Mouse (Mus musculus): ENCODE data around the gene Gm36864. TPM values are rescaled to one million over a fixed set of nuclear protein-coding genes. Genes with fewer than 3 reads are reported as not detected.

The Gm36864 gene
- total and polyA plus RNA-seq, 2 experiments from 2014 or later, result not detected

GRCm38 (mm10) chr7:44291418-44291817, 55.4 kb downstream of the Gm36864 start:
- WGBS, result 44% methylated on average over 4 of the region's 4 CpGs
- Histone ChIP-seq H3K9ac (replicated peaks; ENCODE audit: low read depth, low read length) (no peak overlapping the region), H3K36me3 (replicated peaks; ENCODE audit: control insufficient read depth, insufficient read depth, low read length) (no peaks in the 10 kb centered on the region), H3K4me2 (ENCODE audit: low read depth, low read length) (no peak overlapping the region), H3K9me3 (replicated peaks; ENCODE audit: control insufficient read depth, low read length) (no peaks in the 10 kb centered on the region), H3K4me3 (ENCODE audit: low read depth, low read length) (no peak overlapping the region), H3K27me3 (ENCODE audit: control insufficient read depth, insufficient read depth, low read length) (no peaks in the 10 kb centered on the region), H3K4me1 (ENCODE audit: control insufficient read depth, insufficient read depth) (no peaks in the 10 kb centered on the region), H3K27ac (ENCODE audit: low read depth) (no peak overlapping the region)
- ATAC-seq (ENCODE audit: insufficient read depth, low read depth) (no peak), DNase-seq (ENCODE audit: low spot score) (no peak)
- TF ChIP-seq EP300 (IDR thresholded peaks at IDR 0.05; ENCODE audit: low read depth) (no peak), CTCF (IDR thresholded peaks at IDR 0.05; ENCODE audit: low read depth) (no peak)

Other genes with a start within 250 kb of the Gm36864 start
- not detected in 2 replicates for gene Klk1b11, start 240.3 kb upstream of the Gm36864 start, total RNA-seq (2014; rRNA removed; ENCODE audit: low replicate concordance)
- not detected in 2 replicates for gene Klk1b11, start 240.3 kb upstream of the Gm36864 start, polyA plus RNA-seq (2015; fragmentation: Nextera tagmentation; extraction: Ambion mirVana)
- not detected in 2 replicates for gene Klk1b26, start 224.0 kb upstream of the Gm36864 start, total RNA-seq (2014; rRNA removed; ENCODE audit: low replicate concordance)
- gene Klk1b26, start 224.0 kb upstream of the Gm36864 start, polyA plus RNA-seq (2015; fragmentation: Nextera tagmentation; extraction: Ambion mirVana), result not detected in 2 replicates
- not detected in 2 replicates for gene Klk1b27, start 183.9 kb upstream of the Gm36864 start, total RNA-seq (2014; rRNA removed; ENCODE audit: low replicate concordance)
- gene Klk1b27, start 183.9 kb upstream of the Gm36864 start, polyA plus RNA-seq (2015; fragmentation: Nextera tagmentation; extraction: Ambion mirVana), result not detected in 2 replicates
- gene Klk1b21, start 133.8 kb upstream of the Gm36864 start, total RNA-seq (2014; rRNA removed; ENCODE audit: low replicate concordance), result not detected in 2 replicates
- not detected in 2 replicates for gene Klk1b21, start 133.8 kb upstream of the Gm36864 start, polyA plus RNA-seq (2015; fragmentation: Nextera tagmentation; extraction: Ambion mirVana)
- not detected in 2 replicates for gene Klk1b22, start 123.5 kb upstream of the Gm36864 start, total RNA-seq (2014; rRNA removed; ENCODE audit: low replicate concordance)
- gene Klk1b22, start 123.5 kb upstream of the Gm36864 start, polyA plus RNA-seq (2015; fragmentation: Nextera tagmentation; extraction: Ambion mirVana), result not detected in 2 replicates
- gene Klk1b16, start 99.4 kb upstream of the Gm36864 start, total RNA-seq (2014; rRNA removed; ENCODE audit: low replicate concordance), result not detected in 2 replicates
- gene Klk1b16, start 99.4 kb upstream of the Gm36864 start, polyA plus RNA-seq (2015; fragmentation: Nextera tagmentation; extraction: Ambion mirVana), result not detected in 2 replicates
- gene Klk1b24, start 47.9 kb upstream of the Gm36864 start, total RNA-seq (2014; rRNA removed; ENCODE audit: low replicate concordance), result not detected in 2 replicates
- gene Klk1b24, start 47.9 kb upstream of the Gm36864 start, polyA plus RNA-seq (2015; fragmentation: Nextera tagmentation; extraction: Ambion mirVana), result not detected in 2 replicates
- gene Klk1b3, start 38.0 kb upstream of the Gm36864 start, total RNA-seq (2014; rRNA removed; ENCODE audit: low replicate concordance), result not detected in 2 replicates
- not detected in 2 replicates for gene Klk1b3, start 38.0 kb upstream of the Gm36864 start, polyA plus RNA-seq (2015; fragmentation: Nextera tagmentation; extraction: Ambion mirVana)
- not detected in 2 replicates for gene Klk1b4, start 28.7 kb upstream of the Gm36864 start, total RNA-seq (2014; rRNA removed; ENCODE audit: low replicate concordance)
- not detected in 2 replicates for gene Klk1b4, start 28.7 kb upstream of the Gm36864 start, polyA plus RNA-seq (2015; fragmentation: Nextera tagmentation; extraction: Ambion mirVana)
- gene Klk1b5, start 20.2 kb upstream of the Gm36864 start, total RNA-seq (2014; rRNA removed; ENCODE audit: low replicate concordance), result not detected in 2 replicates
- gene Klk1b5, start 20.2 kb upstream of the Gm36864 start, polyA plus RNA-seq (2015; fragmentation: Nextera tagmentation; extraction: Ambion mirVana), result not detected in 2 replicates
- not detected in 2 replicates for gene Klk1, start 10.8 kb upstream of the Gm36864 start, total RNA-seq (2014; rRNA removed; ENCODE audit: low replicate concordance)
- 0.16 TPM in 1 of 2 replicates, not detected in the other for gene Klk1, start 10.8 kb upstream of the Gm36864 start, polyA plus RNA-seq (2015; fragmentation: Nextera tagmentation; extraction: Ambion mirVana)
- 0.15 and 0.31 TPM in 2 replicates for gene 1700028J19Rik, start 10.5 kb downstream of the Gm36864 start, total RNA-seq (2014; rRNA removed; ENCODE audit: low replicate concordance)
- 1.2 and 1.3 TPM in 2 replicates for gene 1700028J19Rik, start 10.5 kb downstream of the Gm36864 start, polyA plus RNA-seq (2015; fragmentation: Nextera tagmentation; extraction: Ambion mirVana)
- gene 2410002F23Rik, start 10.5 kb downstream of the Gm36864 start, total RNA-seq (2014; rRNA removed; ENCODE audit: low replicate concordance), result 127 and 130 TPM in 2 replicates
- 38.1 and 53.1 TPM in 2 replicates for gene 2410002F23Rik, start 10.5 kb downstream of the Gm36864 start, polyA plus RNA-seq (2015; fragmentation: Nextera tagmentation; extraction: Ambion mirVana)
- gene Acp4, start 21.2 kb downstream of the Gm36864 start, total RNA-seq (2014; rRNA removed; ENCODE audit: low replicate concordance), result not detected in 2 replicates
- gene Acp4, start 21.2 kb downstream of the Gm36864 start, polyA plus RNA-seq (2015; fragmentation: Nextera tagmentation; extraction: Ambion mirVana), result not detected in 2 replicates
- gene Gm15517, start 25.3 kb downstream of the Gm36864 start, total RNA-seq (2014; rRNA removed; ENCODE audit: low replicate concordance), result not detected in 2 replicates
- gene Gm15517, start 25.3 kb downstream of the Gm36864 start, polyA plus RNA-seq (2015; fragmentation: Nextera tagmentation; extraction: Ambion mirVana), result not detected in 2 replicates
- 1.4 and 1.7 TPM in 2 replicates for gene Clec11a, start 70.7 kb downstream of the Gm36864 start, total RNA-seq (2014; rRNA removed; ENCODE audit: low replicate concordance)
- 1.00 and 1.3 TPM in 2 replicates for gene Clec11a, start 70.7 kb downstream of the Gm36864 start, polyA plus RNA-seq (2015; fragmentation: Nextera tagmentation; extraction: Ambion mirVana)
- gene Shank1, start 74.1 kb downstream of the Gm36864 start, total RNA-seq (2014; rRNA removed; ENCODE audit: low replicate concordance), result 0.19 and 0.61 TPM in 2 replicates
- gene Shank1, start 74.1 kb downstream of the Gm36864 start, polyA plus RNA-seq (2015; fragmentation: Nextera tagmentation; extraction: Ambion mirVana), result 0.33 and 0.36 TPM in 2 replicates
- 0.58 and 3.1 TPM in 2 replicates for gene Syt3, start 147.9 kb downstream of the Gm36864 start, total RNA-seq (2014; rRNA removed; ENCODE audit: low replicate concordance)
- 0.81 and 0.86 TPM in 2 replicates for gene Syt3, start 147.9 kb downstream of the Gm36864 start, polyA plus RNA-seq (2015; fragmentation: Nextera tagmentation; extraction: Ambion mirVana)
- gene 1700008O03Rik, start 149.6 kb downstream of the Gm36864 start, total RNA-seq (2014; rRNA removed; ENCODE audit: low replicate concordance), result not detected in 2 replicates
- gene 1700008O03Rik, start 149.6 kb downstream of the Gm36864 start, polyA plus RNA-seq (2015; fragmentation: Nextera tagmentation; extraction: Ambion mirVana), result 0.14 and 0.52 TPM in 2 replicates
- gene Lrrc4b, start 192.8 kb downstream of the Gm36864 start, total RNA-seq (2014; rRNA removed; ENCODE audit: low replicate concordance), result 55.6 and 89.5 TPM in 2 replicates
- gene Lrrc4b, start 192.8 kb downstream of the Gm36864 start, polyA plus RNA-seq (2015; fragmentation: Nextera tagmentation; extraction: Ambion mirVana), result 2.8 TPM in 2 replicates
- gene Aspdh, start 229.2 kb downstream of the Gm36864 start, total RNA-seq (2014; rRNA removed; ENCODE audit: low replicate concordance), result 7.5 TPM in 1 of 2 replicates, not detected in the other
- gene Aspdh, start 229.2 kb downstream of the Gm36864 start, polyA plus RNA-seq (2015; fragmentation: Nextera tagmentation; extraction: Ambion mirVana), result 0.40 and 0.86 TPM in 2 replicates
- 123 and 143 TPM in 2 replicates for gene Josd2, start 231.8 kb downstream of the Gm36864 start, total RNA-seq (2014; rRNA removed; ENCODE audit: low replicate concordance)
- 91.2 and 105 TPM in 2 replicates for gene Josd2, start 231.8 kb downstream of the Gm36864 start, polyA plus RNA-seq (2015; fragmentation: Nextera tagmentation; extraction: Ambion mirVana)

Data from heart, postnatal 0 days (tissue).